Mouse (Mus musculus) gastrocnemius, adult 8-10 months (tissue): Measurements from ENCODE around the gene Ptgs2. TPM values are rescaled to one million over a fixed set of nuclear protein-coding genes. Genes with fewer than 3 reads are reported as not detected.

Experiments used
- DNase-seq, 2 experiments: peaks; one replicate each; pipeline ENCODE4 v3.0.0; 2022; ENCODE audit warnings: low spot score in 2 of 2
- total RNA-seq, 4 experiments: library from RNA; stranded (reverse); gene quantifications; 2 replicates each; pipeline ENCODE4 v1.2.4; 2022

Ptgs2 gene
- total RNA-seq: under 1 TPM; 0.07 to 0.16 (median 0.12) TPM

- DNase-seq: peak in 1 of 2 experiments; percentile 7
Measured at GRCm38 (mm10) chr1:150099790-150100333, at the start of gene Ptgs2. Gene Ptgs2, plus strand, starts transcription at chr1:150100031.

- DNase-seq: no peak
Measured at GRCm38 (mm10) chr1:150050256-150050655, 49.6 kb upstream of the Ptgs2 start.

- no peak for DNase-seq
Measured at GRCm38 (mm10) chr1:150065684-150066083, 34.1 kb upstream of the Ptgs2 start.

DNA sequence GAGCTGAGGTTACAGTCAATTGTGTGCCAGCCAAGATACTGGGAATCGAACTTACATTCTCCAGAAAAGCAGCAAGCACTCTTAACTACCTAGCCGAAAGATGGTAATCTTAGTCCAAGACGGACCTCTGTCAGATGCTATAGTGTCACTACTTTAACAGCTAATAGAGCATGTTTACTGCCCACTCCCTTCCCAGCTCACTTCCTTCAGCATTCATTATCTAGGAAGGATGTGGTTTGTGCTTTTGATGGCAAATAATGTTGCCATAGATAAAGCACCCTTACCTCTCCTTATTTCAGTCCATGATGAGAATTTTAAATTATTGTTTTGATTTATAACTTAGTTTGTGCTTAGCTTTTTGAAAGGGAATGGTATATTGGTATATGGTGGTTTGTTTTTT, 27.0 kb upstream of the Ptgs2 start:
- DNase-seq: no peak

- DNase-seq: no peak
Measured at GRCm38 (mm10) chr1:150074609-150075008, 25.2 kb upstream of the Ptgs2 start.

GRCm38 (mm10) chr1:150089040-150089692, 10.7 kb upstream of the Ptgs2 start:
- no peak for DNase-seq

DNA sequence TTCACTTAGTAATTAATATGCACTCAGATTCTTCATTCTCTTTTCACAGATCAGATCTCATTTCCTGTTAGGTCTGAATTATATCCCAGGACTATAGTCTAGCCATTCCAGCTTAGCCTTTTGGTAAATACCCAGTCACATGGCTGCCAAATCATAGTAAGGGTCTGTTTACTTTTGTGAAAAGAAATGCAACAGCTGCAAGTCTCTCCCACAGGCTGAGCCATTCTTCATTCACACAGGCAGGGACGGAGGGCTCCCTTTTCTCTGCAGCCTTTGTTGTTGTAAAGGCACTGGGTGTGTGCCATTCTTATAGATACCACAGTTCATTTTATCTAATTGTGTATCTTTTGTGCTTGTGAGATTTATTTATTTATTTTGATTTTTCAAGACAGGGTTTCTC, 9.6 kb upstream of the Ptgs2 start:
- no peak for DNase-seq

GRCm38 (mm10) chr1:150097036-150097435, 2.8 kb upstream of the Ptgs2 start:
- no peak for DNase-seq

GRCm38 (mm10) chr1:150097721-150098120, 2.1 kb upstream of the Ptgs2 start:
- DNase-seq: no peak

- DNase-seq: no peak
Measured at GRCm38 (mm10) chr1:150099374-150099773, 457 bp upstream of the Ptgs2 start.

DNA sequence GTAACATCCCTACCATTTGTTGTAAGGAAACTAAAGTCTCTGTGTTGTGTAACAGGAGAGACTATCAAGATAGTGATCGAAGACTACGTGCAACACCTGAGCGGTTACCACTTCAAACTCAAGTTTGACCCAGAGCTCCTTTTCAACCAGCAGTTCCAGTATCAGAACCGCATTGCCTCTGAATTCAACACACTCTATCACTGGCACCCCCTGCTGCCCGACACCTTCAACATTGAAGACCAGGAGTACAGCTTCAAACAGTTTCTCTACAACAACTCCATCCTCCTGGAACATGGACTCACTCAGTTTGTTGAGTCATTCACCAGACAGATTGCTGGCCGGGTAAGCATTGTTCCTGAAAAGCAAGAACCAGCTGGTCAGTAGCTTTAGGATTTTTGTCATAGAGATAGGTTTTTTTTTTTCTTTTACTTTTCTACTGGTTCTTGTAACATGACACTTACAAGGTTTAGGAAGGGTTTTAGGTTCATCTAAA, 4.4 kb downstream of the Ptgs2 start:
- no peak for DNase-seq

DNA sequence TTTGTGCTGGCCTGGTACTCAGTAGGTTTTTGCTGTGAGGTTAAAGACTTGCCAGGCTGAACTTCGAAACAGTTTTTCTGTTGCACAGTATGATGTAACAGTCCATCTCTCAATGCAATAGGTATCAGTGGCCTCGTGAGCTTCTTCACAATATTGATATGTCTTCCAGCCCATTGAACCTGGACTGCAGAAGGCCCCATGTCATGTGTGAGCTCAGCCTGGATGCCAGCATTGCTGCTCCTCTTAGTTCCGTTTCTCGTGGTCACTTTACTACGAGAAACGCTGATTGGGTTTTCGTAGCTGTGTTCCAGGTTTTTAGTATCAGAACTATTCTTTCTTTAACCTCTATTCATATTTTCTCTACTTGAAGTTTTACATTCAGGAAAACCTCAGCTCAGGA, 6.9 kb downstream of the Ptgs2 start:
- DNase-seq: no peak

DNA sequence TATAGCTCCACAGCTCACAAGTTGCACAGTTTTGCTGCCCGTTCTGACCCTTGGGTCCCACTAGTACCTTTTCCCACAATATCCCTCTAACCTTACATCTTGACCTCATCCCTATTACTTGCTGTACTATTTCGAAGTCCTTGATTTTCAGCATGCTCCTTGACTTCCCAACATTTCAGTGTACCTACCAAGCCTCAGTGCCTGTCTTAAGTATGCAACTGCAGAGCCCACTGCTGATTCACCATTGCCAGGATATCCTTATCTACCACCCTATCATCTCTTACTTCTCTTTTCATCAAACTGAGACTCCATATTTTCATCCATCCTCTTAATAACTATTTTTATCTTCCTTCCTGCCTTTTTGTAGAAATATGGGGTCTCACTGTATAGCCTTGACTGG, 9.8 kb downstream of the Ptgs2 start:
- DNase-seq: no peak

- DNase-seq: peak; percentile 7 to 18
Measured at GRCm38 (mm10) chr1:150115352-150115751, 15.5 kb downstream of the Ptgs2 start.

- DNase-seq: no peak
Measured at GRCm38 (mm10) chr1:150118352-150118751, 18.5 kb downstream of the Ptgs2 start.

GRCm38 (mm10) chr1:150125568-150125967, 25.7 kb downstream of the Ptgs2 start:
- no peak for DNase-seq

GRCm38 (mm10) chr1:150130070-150130469, 30.2 kb downstream of the Ptgs2 start:
- DNase-seq: no peak

DNA sequence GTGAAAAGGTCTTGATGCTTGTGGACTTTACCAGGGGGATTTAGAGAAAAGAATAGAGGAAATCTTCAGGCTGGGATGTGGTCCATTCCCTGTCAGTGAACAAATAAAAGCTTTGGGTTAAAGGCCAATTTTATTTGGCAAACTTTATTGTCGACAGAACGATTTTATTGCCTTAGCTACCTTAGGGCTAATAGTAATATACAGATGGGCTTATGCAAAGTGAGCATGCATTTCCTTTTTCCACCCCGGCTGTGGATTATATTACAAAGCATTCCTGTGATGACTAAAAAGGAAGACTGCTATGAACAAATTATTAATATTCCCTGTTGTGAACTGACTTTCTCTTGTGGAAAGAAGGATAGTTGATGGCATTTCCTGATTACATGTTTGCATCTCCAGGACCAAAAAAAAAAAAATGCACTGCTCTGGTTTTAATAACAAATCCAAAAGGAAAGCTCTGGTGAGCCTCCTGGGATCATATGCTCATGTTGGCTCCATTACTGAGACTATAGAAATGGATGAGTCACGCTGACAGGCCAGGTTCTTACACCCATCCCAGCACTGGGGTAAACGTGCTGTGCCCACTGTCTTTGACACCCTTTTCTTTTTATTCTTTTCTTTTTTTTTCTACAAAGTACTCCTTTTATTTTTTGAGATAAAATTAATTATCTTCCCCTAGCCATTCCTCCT, 30.9 kb downstream of the Ptgs2 start:
- no peak for DNase-seq

GRCm38 (mm10) chr1:150135350-150135749, 35.5 kb downstream of the Ptgs2 start:
- DNase-seq: no peak

GRCm38 (mm10) chr1:150139730-150140129, 39.9 kb downstream of the Ptgs2 start:
- DNase-seq: no peak

DNA sequence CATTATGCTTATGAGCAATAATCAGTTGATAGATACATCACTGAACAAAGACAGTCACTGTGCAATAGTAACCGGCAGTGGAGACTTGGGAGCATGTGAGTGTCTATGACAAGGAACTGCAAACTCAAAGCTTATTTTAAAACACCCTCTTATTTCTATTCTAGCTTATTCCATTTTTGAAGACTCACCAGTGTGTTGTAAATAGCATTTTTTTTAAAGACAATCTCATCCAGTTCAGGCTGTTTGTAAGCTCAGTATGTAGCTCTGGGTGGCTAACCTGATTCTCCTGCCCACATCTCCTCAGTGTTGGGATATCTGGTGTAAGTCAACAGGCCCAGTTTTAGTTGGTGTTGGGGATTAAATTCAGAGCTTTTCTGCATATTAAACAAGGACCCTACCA, 42.1 kb downstream of the Ptgs2 start:
- no peak for DNase-seq

DNA sequence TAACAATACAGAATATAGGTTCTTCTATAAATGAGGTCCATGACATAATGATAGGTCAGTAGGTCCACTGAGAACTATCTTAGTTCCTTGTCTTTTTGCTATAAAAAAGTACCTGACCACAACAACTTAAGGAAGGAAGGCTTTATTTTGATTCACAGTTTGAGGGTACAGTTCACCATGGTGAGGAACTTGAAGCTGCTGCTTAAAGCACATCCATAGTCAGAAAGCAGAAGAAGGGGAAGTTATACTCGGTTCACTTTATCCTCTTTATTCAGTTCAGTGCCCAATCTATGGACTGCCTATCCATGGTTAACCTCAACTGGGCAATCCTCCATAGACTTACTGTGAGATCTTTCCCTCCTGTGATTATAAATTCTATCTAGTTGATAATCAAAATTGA, 43.7 kb downstream of the Ptgs2 start:
- no peak for DNase-seq

GRCm38 (mm10) chr1:150145049-150145448, 45.2 kb downstream of the Ptgs2 start:
- no peak for DNase-seq
